Mouse (Mus musculus) lung, adult 2 months (tissue): ENCODE measurements at regions not wholly inside any gene's neighbourhood (a gene's known extent, or its start where the extent isn't known, plus 50 kb on each side); places are given as distances from the start of the nearest gene placed in this dataset.

ENCODE experiments used
- DNase-seq: peaks from one replicate; pipeline ENCODE4 v3.0.0; 2022
- H3K4me1 ChIP-seq: fragments of 200-500 bp; 2 replicates; pipeline ENCODE4 v1.6.1; 2011; ENCODE audit warnings: low read length; ENCODE audit not compliant: control insufficient read depth, insufficient read depth
- H3K4me3 ChIP-seq: fragments of 200-500 bp; replicated peaks from 2 replicates; pipeline ENCODE3; 2011; ENCODE audit warnings: low read depth, mild to moderate bottlenecking, control low read depth, low read length; ENCODE audit errors: extremely low read depth
- CTCF ChIP-seq: fragments of 200-500 bp; IDR thresholded peaks from 2 replicates; pipeline ENCODE4 v1.5.1; 2011; ENCODE audit warnings: mild to moderate bottlenecking, low read length, control low read depth; ENCODE audit not compliant: insufficient read depth
- POLR2A ChIP-seq: fragments of 200-500 bp; IDR thresholded peaks from 2 replicates; pipeline ENCODE4 v1.6.1; 2011; ENCODE audit warnings: low read depth, mild to moderate bottlenecking, control low read depth, low read length, borderline replicate concordance; ENCODE audit errors: extremely low read depth
- whole genome bisulfite sequencing: fragments of 180-500 bp; shearing (Covaris S2); methylation state at CpG from one replicate; pipeline ENCODE4 v1.1.7; 2018; 5-methylcytosine and 5-hydroxymethylcytosine counted together

GRCm38 (mm10) chr7:71129981-71130380 is 221.3 kb downstream of the Gm10295 start:
- TF ChIP-seq CTCF, result no peak
- no peak for TF ChIP-seq POLR2A
- H3K4me3 ChIP-seq, result no peak overlapping the region
- H3K4me1 ChIP-seq, result no peaks in the 10 kb centered on the region
- WGBS, result 96% methylated on average over 1 of the region's 1 CpGs
- DNase-seq, result no peak

- TF ChIP-seq CTCF, result no peak
- no peak for TF ChIP-seq POLR2A
- 60% methylated on average over 3 of the region's 3 CpGs for WGBS
- Histone ChIP-seq H3K4me3 (no peak overlapping the region), H3K4me1 (no peaks in the 10 kb centered on the region)
- no peak for DNase-seq
Observed at GRCm38 (mm10) chr7:71128928-71129327, 222.4 kb downstream of the Gm10295 start.

GRCm38 (mm10) chr7:71121453-71121852 is 229.8 kb downstream of the Gm10295 start:
- TF ChIP-seq POLR2A (no peak), CTCF (no peak)
- no peak for DNase-seq
- WGBS, result 64% methylated on average over 5 of the region's 5 CpGs
- no peak overlapping the region for H3K4me3 ChIP-seq
- no peaks in the 10 kb centered on the region for H3K4me1 ChIP-seq

- Histone ChIP-seq H3K4me1 (no peaks in the 10 kb centered on the region), H3K4me3 (no peak overlapping the region)
- 94% methylated on average over 4 of the region's 4 CpGs for WGBS
- TF ChIP-seq CTCF, result no peak
- no peak for TF ChIP-seq POLR2A
- DNase-seq, result no peak
Observed at GRCm38 (mm10) chr7:71120975-71121374, 230.3 kb downstream of the Gm10295 start.

GRCm38 (mm10) chr7:71119987-71120386 is 231.3 kb downstream of the Gm10295 start:
- Histone ChIP-seq H3K4me3 (no peak overlapping the region), H3K4me1 (no peaks in the 10 kb centered on the region)
- no peak for TF ChIP-seq CTCF
- no peak for TF ChIP-seq POLR2A
- WGBS, result 60% methylated on average over 6 of the region's 6 CpGs
- no peak for DNase-seq

- DNase-seq, result no peak
- Histone ChIP-seq H3K4me3 (no peak overlapping the region), H3K4me1 (no peaks in the 10 kb centered on the region)
- 83% methylated on average over 6 of the region's 6 CpGs for WGBS
- TF ChIP-seq CTCF (no peak), POLR2A (no peak)
Observed at GRCm38 (mm10) chr7:71107101-71107500, 244.2 kb downstream of the Gm10295 start.

- H3K4me1 ChIP-seq, result no peaks in the 10 kb centered on the region
- no peak for TF ChIP-seq CTCF
- no peak for TF ChIP-seq POLR2A
- 82% methylated on average over 2 of the region's 2 CpGs for WGBS
- no peak for DNase-seq
- H3K4me3 ChIP-seq, result no peak overlapping the region
Observed at GRCm38 (mm10) chr7:71100266-71100665, 251.0 kb downstream of the Gm10295 start.

- DNase-seq, result no peak
- H3K4me1 ChIP-seq, result peaks cover 3% of the 10 kb centered on the region
- no peak for TF ChIP-seq POLR2A
- no peak for TF ChIP-seq CTCF
- no peak overlapping the region for H3K4me3 ChIP-seq
- 65% methylated on average over 4 of the region's 4 CpGs for whole genome bisulfite sequencing
Observed at GRCm38 (mm10) chr7:71098276-71098675, 253.0 kb downstream of the Gm10295 start.

- Histone ChIP-seq H3K4me1 (peaks cover 5% of the 10 kb centered on the region), H3K4me3 (no peak overlapping the region)
- TF ChIP-seq CTCF (no peak), POLR2A (no peak)
- no peak for DNase-seq
- 32% methylated on average over 6 of the region's 6 CpGs for WGBS
Observed at GRCm38 (mm10) chr7:71093301-71093939, 257.9 kb downstream of the Gm10295 start.

- no peak for DNase-seq
- H3K4me1 ChIP-seq, result peaks cover 5% of the 10 kb centered on the region
- no peak for TF ChIP-seq CTCF
- no peak for TF ChIP-seq POLR2A
Observed at GRCm38 (mm10) chr7:71092825-71093224, 258.5 kb downstream of the Gm10295 start.

GRCm38 (mm10) chr7:71092301-71092700 is 259.0 kb downstream of the Gm10295 start:
- TF ChIP-seq CTCF (no peak), POLR2A (no peak)
- H3K4me3 ChIP-seq, result no peak overlapping the region
- H3K4me1 ChIP-seq, result peaks cover 5% of the 10 kb centered on the region
- DNase-seq, result no peak
- 25% methylated on average over 3 of the region's 3 CpGs for WGBS

More at GRCm38 (mm10) chr7:71092825-71093224, 258.5 kb downstream of the Gm10295 start:
- no peak overlapping the region for H3K4me3 ChIP-seq
